Mouse (Mus musculus) myocyte (in vitro differentiated cells): ENCODE results near the gene Rbpjl.

Experiments used
- CEBPB ChIP-seq: IDR thresholded peaks from 2 replicates; pipeline ENCODE4 v1.6.1; 2011; ENCODE audit warnings: mild to moderate bottlenecking, moderate library complexity; ENCODE audit not compliant: poor library complexity, insufficient read depth, severe bottlenecking
- E2F4 ChIP-seq: IDR thresholded peaks from one replicate; pipeline ENCODE4 v1.6.1; 2011; ENCODE audit warnings: mild to moderate bottlenecking, control low read depth, moderate library complexity; ENCODE audit not compliant: insufficient read depth
- MAX ChIP-seq: IDR thresholded peaks from one replicate; pipeline ENCODE4 v1.6.1; 2011; ENCODE audit warnings: low read depth, mild to moderate bottlenecking, control low read depth
- MYOD1 ChIP-seq, 3 experiments: IDR thresholded peaks; one replicate each; pipeline ENCODE4 v1.6.1; 2011; ENCODE audit warnings: control low read depth in 2 of 3, low read depth in 2 of 3, mild to moderate bottlenecking in 2 of 3, moderate library complexity in 1 of 3; ENCODE audit not compliant: insufficient read length in 2 of 3, control insufficient read depth in 1 of 3
- MYOG ChIP-seq, 3 experiments: IDR thresholded peaks; one replicate each; pipeline ENCODE4 v1.6.1; 2011; ENCODE audit warnings: control low read depth in 2 of 3, low read depth in 2 of 3, mild to moderate bottlenecking in 2 of 3; ENCODE audit not compliant: insufficient read length in 2 of 3, control insufficient read depth in 1 of 3, insufficient read depth in 1 of 3
- POLR2A ChIP-seq: IDR thresholded peaks from one replicate; pipeline ENCODE4 v1.6.1; 2011; ENCODE audit warnings: low read depth, mild to moderate bottlenecking, control low read depth, moderate library complexity; ENCODE audit not compliant: insufficient read length
- POLR2AphosphoS2 ChIP-seq: IDR thresholded peaks from one replicate; pipeline ENCODE4 v1.6.1; 2011; ENCODE audit warnings: low read depth, control low read depth; ENCODE audit not compliant: insufficient read length
- REST ChIP-seq: IDR thresholded peaks from one replicate; pipeline ENCODE4 v1.6.1; 2011; ENCODE audit warnings: mild to moderate bottlenecking, control low read depth, moderate library complexity; ENCODE audit not compliant: insufficient read depth, insufficient read length
- SRF ChIP-seq: IDR thresholded peaks from one replicate; pipeline ENCODE4 v1.6.1; 2011; ENCODE audit warnings: low read depth; ENCODE audit not compliant: control insufficient read depth, insufficient read length
- TCF12 ChIP-seq: IDR thresholded peaks from one replicate; pipeline ENCODE4 v1.6.1; 2011; ENCODE audit warnings: mild to moderate bottlenecking, control low read depth; ENCODE audit not compliant: poor library complexity, insufficient read depth, severe bottlenecking
- TCF3 ChIP-seq: IDR thresholded peaks from one replicate; pipeline ENCODE4 v1.6.1; 2011; ENCODE audit warnings: low read depth, control low read depth; ENCODE audit not compliant: insufficient read length
- USF1 ChIP-seq: IDR thresholded peaks from one replicate; pipeline ENCODE4 v1.6.1; 2011; ENCODE audit warnings: low read depth, mild to moderate bottlenecking, control low read depth, moderate library complexity

GRCm38 (mm10) chr2:164433278-164433895 lies 30.4 kb downstream of the Rbpjl start:
- no peak for TF ChIP-seq POLR2A
- TF ChIP-seq MYOG (IDR thresholded peaks at IDR 0.05; ENCODE audit: control insufficient read depth in 1 of 3, insufficient read depth in 1 of 3, insufficient read length in 2 of 3, low read depth in 2 of 3): no peak
- no peak for TF ChIP-seq USF1
- no peak for TF ChIP-seq REST
- TF ChIP-seq POLR2AphosphoS2: no peak
- no peak for TF ChIP-seq E2F4
- no peak for TF ChIP-seq MYOD1 (IDR thresholded peaks at IDR 0.05; ENCODE audit: control insufficient read depth in 1 of 3, insufficient read length in 2 of 3, low read depth in 2 of 3)
- no peak for TF ChIP-seq MAX
- TF ChIP-seq TCF12: no peak
- TF ChIP-seq CEBPB: no peak
- TF ChIP-seq SRF: no peak
- no peak for TF ChIP-seq TCF3
